Mouse (Mus musculus) layer of hippocampus, adult 9-11 months (tissue): ENCODE measurements at regions not wholly inside any gene's neighbourhood (a gene's known extent, or its start where the extent isn't known, plus 50 kb on each side); places are given as distances from the start of the nearest gene placed in this dataset.
"Not testable (repeated sequence)": the region's sequence is repeated elsewhere in the genome, so short reads cannot be mapped to it uniquely, and the experiment has no call there.

Experiments
- DNase-seq: peaks from one replicate; pipeline ENCODE4 v3.0.0; 2022

- not testable (repeated sequence) for DNase-seq
Observed at GRCm38 (mm10) chr5:28751821-28752220, 284.8 kb upstream of the Shh start.

- peak; percentile 26 for DNase-seq
Observed at GRCm38 (mm10) chr5:28734768-28735167, 267.7 kb upstream of the Shh start.

GRCm38 (mm10) chr5:28722067-28722466, 255.0 kb upstream of the Shh start:
- no peak for DNase-seq

GRCm38 (mm10) chr5:28714978-28715377, 247.9 kb upstream of the Shh start:
- DNase-seq, result no peak

- DNase-seq, result no peak
Observed at GRCm38 (mm10) chr5:28710517-28710916, 243.5 kb upstream of the Shh start.

DNA sequence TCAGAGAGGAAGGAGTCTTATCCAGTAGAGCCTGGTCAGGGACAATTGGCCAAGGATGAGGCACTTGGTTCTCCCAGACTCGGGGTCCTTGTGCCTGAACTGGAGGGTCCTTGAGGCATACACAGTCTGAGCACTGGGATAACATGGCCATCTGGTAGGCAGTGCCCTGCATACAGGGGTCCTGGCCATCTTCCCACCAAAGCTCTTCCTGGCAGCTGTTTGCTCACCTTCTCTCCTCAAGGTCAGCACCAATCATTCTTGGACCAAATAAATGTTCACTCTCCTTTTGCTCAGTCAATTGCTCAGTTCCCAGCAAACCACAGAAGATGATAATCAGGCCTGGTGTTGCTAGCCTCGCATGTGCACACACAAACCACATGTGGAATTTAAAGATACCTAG, 242.6 kb upstream of the Shh start:
- DNase-seq, result no peak

GRCm38 (mm10) chr5:28704359-28704758, 237.3 kb upstream of the Shh start:
- DNase-seq, result no peak

- DNase-seq, result no peak
Observed at GRCm38 (mm10) chr5:28696966-28697365, 229.9 kb upstream of the Shh start.

- no peak for DNase-seq
Observed at GRCm38 (mm10) chr5:28690110-28690509, 223.1 kb upstream of the Shh start.

- DNase-seq, result no peak
Observed at GRCm38 (mm10) chr5:28689651-28690050, 222.6 kb upstream of the Shh start.

DNA sequence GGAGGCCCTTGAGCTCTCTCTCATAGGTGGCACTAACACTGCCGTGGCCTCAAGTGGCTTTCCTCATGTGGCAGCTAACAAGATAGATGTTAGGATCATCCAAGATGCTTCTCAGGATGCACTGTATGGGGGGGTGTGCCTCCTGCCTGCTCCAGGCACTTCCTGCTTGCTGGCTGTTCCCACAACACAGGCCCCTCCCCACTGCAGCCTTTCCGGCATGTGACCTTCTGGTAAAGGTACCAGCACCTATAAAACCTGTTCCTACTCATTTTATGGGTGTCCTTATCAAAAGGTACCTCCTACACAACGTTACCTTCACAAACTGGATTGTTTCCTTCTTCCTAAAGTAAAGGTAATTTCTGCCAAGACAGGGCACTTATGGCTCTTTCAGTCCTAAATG, 222.1 kb upstream of the Shh start:
- no peak for DNase-seq

- no peak for DNase-seq
Observed at GRCm38 (mm10) chr5:28682821-28683220, 215.8 kb upstream of the Shh start.

DNA sequence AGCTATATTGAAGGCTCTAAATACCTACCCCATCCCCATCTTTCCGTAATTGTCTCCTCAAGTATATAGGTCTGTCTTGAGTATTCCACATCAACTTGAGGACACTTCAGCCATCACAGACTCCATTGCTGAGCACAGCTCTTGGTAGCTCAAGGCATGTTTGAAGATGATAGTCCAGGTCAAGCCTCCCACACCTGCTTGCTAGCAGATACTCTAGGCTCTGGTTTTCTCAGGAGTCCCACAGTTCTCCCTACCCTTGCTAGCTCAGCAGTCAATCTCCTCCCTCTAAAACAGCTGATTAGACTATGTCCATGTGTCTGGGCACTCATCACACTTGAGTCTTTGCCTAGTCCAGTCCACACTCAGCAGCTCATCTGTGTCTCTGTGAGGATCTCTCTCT, 213.3 kb upstream of the Shh start:
- no peak for DNase-seq

GRCm38 (mm10) chr5:28679761-28680160, 212.7 kb upstream of the Shh start:
- peak; percentile 9 for DNase-seq

GRCm38 (mm10) chr5:28630186-28630585, 163.1 kb upstream of the Shh start:
- no peak for DNase-seq

- DNase-seq, result peak; percentile 13
Observed at GRCm38 (mm10) chr5:28611885-28612284, 144.8 kb upstream of the Shh start.

DNA sequence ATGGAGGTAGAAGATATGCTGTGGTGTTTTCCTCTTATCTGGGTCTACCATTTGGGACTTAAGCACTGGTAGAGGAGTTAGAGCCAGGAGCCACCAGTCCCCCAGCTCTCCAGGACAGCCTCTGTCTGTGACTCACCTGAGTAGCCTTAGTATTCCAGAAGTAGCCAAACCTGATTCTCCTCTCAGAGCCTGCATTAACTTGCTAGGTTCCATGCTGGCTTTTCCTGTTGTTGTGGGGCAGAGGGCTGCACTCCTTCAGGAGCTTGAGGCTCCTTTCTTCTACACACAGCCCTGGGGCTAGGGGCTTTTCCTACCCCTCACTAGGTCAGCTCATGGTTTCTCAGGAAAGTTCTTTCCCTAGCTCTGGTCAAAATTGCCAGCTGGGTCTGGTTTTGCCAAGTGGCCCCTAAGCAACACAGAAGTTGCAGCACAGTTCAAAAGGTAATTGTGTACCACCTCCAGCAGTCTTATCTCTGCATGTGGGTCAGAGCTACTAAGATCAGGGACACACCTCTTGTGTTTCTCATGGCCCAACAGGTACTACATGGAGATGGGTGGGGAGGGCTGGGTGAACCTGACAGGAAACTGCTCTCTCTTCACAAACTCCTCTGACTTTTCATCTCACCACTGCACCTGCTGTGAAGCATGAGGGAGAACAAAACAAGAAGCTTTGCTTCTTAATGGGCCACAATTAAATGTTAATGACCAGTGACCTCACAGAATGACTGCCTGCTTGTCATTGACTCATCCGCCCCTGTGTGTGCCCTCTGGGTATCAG, 129.7 kb upstream of the Shh start:
- DNase-seq, result no peak

- DNase-seq, result no peak
Observed at GRCm38 (mm10) chr5:28571347-28571998, 104.4 kb upstream of the Shh start.

DNA sequence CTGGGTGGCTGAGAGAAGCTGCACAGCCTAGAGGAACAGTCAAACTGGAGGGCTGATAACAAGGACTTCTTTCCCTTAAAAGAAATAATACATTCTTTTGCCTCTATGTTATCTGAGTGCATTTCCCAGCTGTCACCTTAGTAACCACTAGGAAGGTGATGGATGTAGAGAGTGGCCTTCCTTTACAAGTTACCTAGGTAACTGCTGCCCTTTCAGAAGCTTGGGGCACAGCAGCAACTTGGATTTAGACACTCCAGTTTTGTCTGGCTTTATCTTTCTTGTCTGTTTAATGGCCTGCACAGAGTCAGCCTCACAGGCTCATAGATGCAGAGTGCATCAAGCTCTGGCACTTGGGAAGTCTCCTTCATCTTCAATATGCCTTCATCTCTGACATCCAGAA, 101.4 kb upstream of the Shh start:
- no peak for DNase-seq

DNA sequence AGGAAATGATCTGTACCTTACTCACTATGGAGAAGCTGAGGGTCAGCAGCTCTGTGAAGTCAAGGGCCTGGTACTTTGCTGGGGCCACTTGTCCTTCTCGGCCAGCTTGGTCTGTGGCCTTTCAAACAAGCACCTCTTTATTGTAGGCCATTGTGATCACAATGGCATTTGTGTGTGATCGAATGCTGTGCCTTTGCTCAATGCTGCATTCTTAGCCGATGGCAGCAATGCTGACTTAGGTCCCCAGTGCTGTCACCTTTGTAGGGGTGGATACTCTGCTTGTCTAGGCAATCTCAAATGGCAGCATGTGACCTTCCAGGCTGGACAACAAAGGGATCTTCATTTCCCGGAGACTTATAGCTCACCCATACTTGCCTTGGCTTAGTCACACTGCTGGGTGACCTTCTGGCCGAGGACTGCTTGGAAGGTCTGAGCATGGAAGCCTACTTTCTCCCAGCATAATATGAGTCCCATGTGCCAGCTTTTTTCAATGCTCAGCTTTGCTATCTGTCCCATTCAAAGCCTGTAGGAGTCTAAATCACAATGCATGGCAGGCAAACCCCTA, 100.4 kb upstream of the Shh start:
- DNase-seq, result no peak

- DNase-seq, result no peak
Observed at GRCm38 (mm10) chr5:28563401-28563800, 96.3 kb upstream of the Shh start.

GRCm38 (mm10) chr5:28562917-28563316, 95.9 kb upstream of the Shh start:
- DNase-seq, result no peak

- no peak for DNase-seq
Observed at GRCm38 (mm10) chr5:28553543-28553942, 86.5 kb upstream of the Shh start.

DNA sequence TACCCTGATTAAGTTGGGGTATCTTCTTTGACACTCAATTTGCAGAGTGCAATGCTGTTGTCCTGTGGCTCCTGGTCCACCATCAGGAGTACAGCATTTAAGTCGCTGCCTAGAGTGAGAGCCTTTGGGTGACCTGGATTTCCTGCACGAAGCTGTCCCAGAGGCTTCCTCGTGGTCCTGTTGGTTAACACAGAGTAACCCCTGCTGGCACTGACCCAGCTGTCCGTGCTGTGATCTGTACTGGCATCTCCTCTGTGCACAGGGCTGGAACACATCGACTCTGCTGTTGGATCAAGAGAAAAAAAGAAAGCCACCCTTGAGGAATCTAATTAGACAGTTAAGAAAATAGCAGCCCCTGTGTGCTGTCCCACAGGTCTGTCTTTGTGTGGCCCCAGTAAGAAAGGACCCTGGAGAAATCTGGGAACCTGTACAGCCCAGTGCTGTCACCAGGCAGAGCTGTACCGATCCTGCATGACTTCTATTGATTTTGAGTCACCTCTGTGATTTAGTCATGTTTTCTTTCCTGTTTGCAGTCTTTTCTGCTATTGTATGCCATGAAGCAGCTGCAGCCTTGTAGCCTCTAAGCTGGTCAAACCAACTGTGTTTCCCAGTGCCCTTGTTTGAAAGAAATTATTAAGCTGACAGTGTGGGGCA, 63.3 kb upstream of the Shh start:
- no peak for DNase-seq
